Mouse (Mus musculus): ENCODE data around the gene Sfxn2. TPM values are rescaled to one million over a fixed set of nuclear protein-coding genes. Genes with fewer than 3 reads are reported as not detected.
A peak's percentile ranks its signal among the peaks of the same experiment; 100 is the strongest.

The Sfxn2 gene
- polyA plus RNA-seq, 1 experiment from 2014 or later = 28.3 TPM

DNA sequence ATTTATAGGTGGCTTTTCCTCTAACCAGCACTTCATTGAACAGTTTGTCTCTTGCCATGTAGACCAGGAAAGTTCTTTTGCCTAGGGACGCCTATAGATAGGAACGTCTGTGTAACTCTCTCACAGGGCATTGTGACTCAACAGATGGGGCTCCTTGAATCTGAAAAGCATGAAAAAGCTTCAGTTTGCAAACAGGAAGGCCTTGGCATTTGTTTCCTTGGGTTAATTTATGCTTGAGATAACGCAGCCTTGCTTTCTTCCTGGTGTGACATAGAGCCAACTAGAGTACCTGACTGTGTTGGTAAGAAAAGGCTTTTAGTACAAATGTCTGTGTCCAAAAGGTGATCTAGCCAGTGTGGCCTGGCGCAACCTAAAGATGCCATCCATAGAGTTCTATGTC, 29.2 kb downstream of the Sfxn2 start:
- H3K4me3 ChIP-seq = no peak overlapping the region
- no peak overlapping the region for H3K9ac ChIP-seq
- no peak overlapping the region for H3K27ac ChIP-seq
- H3K27me3 ChIP-seq = no peaks in the 10 kb centered on the region
- H3K36me3 ChIP-seq = 0 out of 2 replicates have a peak, but pooled peaks cover 6% of the 10 kb centered on the region
- H3K4me1 ChIP-seq = peaks cover 21% of the 10 kb centered on the region
- no peak for ATAC-seq (ENCODE audit: borderline replicate concordance, extremely low read depth, low FRiP score, low TSS enrichment)
- no peak overlapping the region for H3K4me2 ChIP-seq
- 81% methylated on average over 4 of the region's 4 CpGs for WGBS
- H3K9me3 ChIP-seq = no peaks in the 10 kb centered on the region

GRCm38 (mm10) chr19:46606718-46607117, 33.6 kb downstream of the Sfxn2 start:
- H3K36me3 ChIP-seq = peaks cover 14% of the 10 kb centered on the region; the same call in 1 of the 2 replicates
- no peak for ATAC-seq (ENCODE audit: borderline replicate concordance, extremely low read depth, low FRiP score, low TSS enrichment)
- no peaks in the 10 kb centered on the region for H3K27me3 ChIP-seq
- no peak overlapping the region for H3K27ac ChIP-seq
- H3K4me2 ChIP-seq = no peak overlapping the region
- WGBS = 88% methylated on average over 13 of the region's 13 CpGs
- H3K9me3 ChIP-seq = no peaks in the 10 kb centered on the region
- no peak overlapping the region for H3K4me3 ChIP-seq
- 0 out of 2 replicates have a peak, but pooled peaks cover 4% of the 10 kb centered on the region for H3K4me1 ChIP-seq
- no peak overlapping the region for H3K9ac ChIP-seq

- no peaks in the 10 kb centered on the region for H3K9me3 ChIP-seq
- H3K27me3 ChIP-seq = no peaks in the 10 kb centered on the region
- no peak overlapping the region for H3K27ac ChIP-seq
- 0 out of 2 replicates have a peak, but pooled peaks cover 5% of the 10 kb centered on the region for H3K4me1 ChIP-seq
- H3K9ac ChIP-seq = no peak overlapping the region
- H3K36me3 ChIP-seq = peaks cover 14% of the 10 kb centered on the region; the same call in 1 of the 2 replicates
- 0 out of 2 replicates have a peak, but pooled peaks have one; percentile 15 for ATAC-seq (ENCODE audit: borderline replicate concordance, extremely low read depth, low FRiP score, low TSS enrichment)
- no peak overlapping the region for H3K4me2 ChIP-seq
- no peak overlapping the region for H3K4me3 ChIP-seq
- WGBS = 50% methylated on average over 7 of the region's 7 CpGs
Observed at GRCm38 (mm10) chr19:46607424-46607823, 34.3 kb downstream of the Sfxn2 start.

GRCm38 (mm10) chr19:46608158-46608557, 35.0 kb downstream of the Sfxn2 start:
- Histone ChIP-seq H3K4me1 (0 out of 2 replicates have a peak, but pooled peaks cover 10% of the 10 kb centered on the region), H3K4me3 (no peak overlapping the region), H3K4me2 (no peak overlapping the region), H3K36me3 (peaks cover 14% of the 10 kb centered on the region; the same call in 1 of the 2 replicates), H3K27me3 (no peaks in the 10 kb centered on the region), H3K27ac (no peak overlapping the region), H3K9me3 (no peaks in the 10 kb centered on the region), H3K9ac (no peak overlapping the region)
- 97% methylated on average over 7 of the region's 7 CpGs for WGBS
- no peak for ATAC-seq (ENCODE audit: borderline replicate concordance, extremely low read depth, low FRiP score, low TSS enrichment)

DNA sequence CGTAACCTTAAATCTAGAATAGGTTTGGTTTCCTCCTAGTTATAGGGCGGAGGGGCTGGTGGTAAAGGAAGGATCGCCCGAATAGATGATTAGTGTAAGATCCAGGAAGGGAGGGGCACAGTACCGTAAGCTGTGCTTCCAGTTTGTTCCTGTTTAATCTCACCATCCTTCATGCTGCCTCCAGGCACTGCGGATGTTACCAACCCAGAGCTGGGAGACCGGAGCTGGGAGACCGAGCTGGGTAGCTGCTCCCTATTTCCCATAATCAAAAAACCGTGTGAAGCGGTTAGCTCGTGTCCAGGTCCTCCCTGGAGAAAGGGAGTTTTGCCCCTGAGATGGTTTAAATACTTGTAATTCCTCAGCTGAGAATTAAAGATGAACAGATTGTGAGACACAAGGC, 43.2 kb downstream of the Sfxn2 start:
- Histone ChIP-seq H3K9me3 (no peaks in the 10 kb centered on the region), H3K27ac (no peak overlapping the region), H3K4me3 (no peak overlapping the region), H3K4me1 (peaks cover 45% of the 10 kb centered on the region), H3K4me2 (no peak overlapping the region), H3K9ac (no peak overlapping the region), H3K27me3 (no peaks in the 10 kb centered on the region), H3K36me3 (0 out of 2 replicates have a peak, but pooled peaks cover 3% of the 10 kb centered on the region)
- ATAC-seq (ENCODE audit: borderline replicate concordance, extremely low read depth, low FRiP score, low TSS enrichment) = no peak
- 73% methylated on average over 11 of the region's 11 CpGs for WGBS

DNA sequence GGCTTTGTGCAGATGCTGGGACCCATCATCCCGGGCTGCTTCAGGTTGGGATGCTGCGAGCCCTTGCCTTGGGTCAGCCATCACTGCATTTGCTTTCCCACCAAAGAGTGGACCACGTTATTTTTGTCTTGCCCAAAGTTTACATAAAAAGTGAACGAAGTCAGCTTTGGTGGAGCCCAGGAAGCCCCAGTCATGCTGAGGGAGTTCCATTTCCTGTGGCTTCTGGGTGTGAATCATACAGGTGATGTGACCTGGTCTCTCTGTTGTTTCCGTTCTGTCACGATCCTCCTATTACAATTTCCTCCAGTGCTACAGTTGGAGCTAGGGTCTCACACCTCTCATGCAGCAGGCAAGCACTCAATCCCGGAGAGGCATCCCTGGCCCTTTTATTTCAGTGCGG, 44.2 kb downstream of the Sfxn2 start:
- Histone ChIP-seq H3K9me3 (no peaks in the 10 kb centered on the region), H3K9ac (no peak overlapping the region), H3K4me3 (no peak overlapping the region), H3K27me3 (no peaks in the 10 kb centered on the region), H3K27ac (no peak overlapping the region), H3K4me1 (peaks cover 50% of the 10 kb centered on the region), H3K36me3 (0 out of 2 replicates have a peak, but pooled peaks cover 3% of the 10 kb centered on the region), H3K4me2 (no peak overlapping the region)
- no peak for ATAC-seq (ENCODE audit: borderline replicate concordance, extremely low read depth, low FRiP score, low TSS enrichment)
- WGBS = 75% methylated on average over 8 of the region's 8 CpGs

DNA sequence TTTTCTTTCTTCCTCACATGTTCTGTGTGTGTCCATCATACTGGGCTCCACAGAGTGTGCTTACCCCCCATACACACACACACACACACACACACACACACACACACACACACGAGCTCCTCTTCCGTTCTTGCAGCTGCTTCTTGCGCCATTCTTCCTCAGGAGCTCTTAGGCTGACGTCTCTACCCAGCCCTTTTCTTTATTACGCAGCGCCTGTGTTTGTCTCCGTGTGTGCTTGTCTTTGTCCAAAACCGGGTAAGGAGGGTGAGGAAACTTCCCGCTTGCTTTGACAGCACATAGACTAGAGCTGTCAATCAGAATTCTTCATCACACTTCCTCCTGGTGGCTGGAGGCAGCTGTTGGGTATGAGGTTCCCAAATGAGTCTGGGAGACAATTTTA, 45.2 kb downstream of the Sfxn2 start:
- H3K4me1 ChIP-seq = peaks cover 54% of the 10 kb centered on the region
- H3K27ac ChIP-seq = peak overlapping the region; percentile 54; the same call in 1 of the 2 replicates
- ATAC-seq (ENCODE audit: borderline replicate concordance, extremely low read depth, low FRiP score, low TSS enrichment) = no peak
- H3K4me2 ChIP-seq = no peak overlapping the region
- no peaks in the 10 kb centered on the region for H3K27me3 ChIP-seq
- no peak overlapping the region for H3K4me3 ChIP-seq
- no peaks in the 10 kb centered on the region for H3K9me3 ChIP-seq
- H3K36me3 ChIP-seq = 0 out of 2 replicates have a peak, but pooled peaks cover 3% of the 10 kb centered on the region
- no peak overlapping the region for H3K9ac ChIP-seq
- WGBS = 58% methylated on average over 9 of the region's 9 CpGs

DNA sequence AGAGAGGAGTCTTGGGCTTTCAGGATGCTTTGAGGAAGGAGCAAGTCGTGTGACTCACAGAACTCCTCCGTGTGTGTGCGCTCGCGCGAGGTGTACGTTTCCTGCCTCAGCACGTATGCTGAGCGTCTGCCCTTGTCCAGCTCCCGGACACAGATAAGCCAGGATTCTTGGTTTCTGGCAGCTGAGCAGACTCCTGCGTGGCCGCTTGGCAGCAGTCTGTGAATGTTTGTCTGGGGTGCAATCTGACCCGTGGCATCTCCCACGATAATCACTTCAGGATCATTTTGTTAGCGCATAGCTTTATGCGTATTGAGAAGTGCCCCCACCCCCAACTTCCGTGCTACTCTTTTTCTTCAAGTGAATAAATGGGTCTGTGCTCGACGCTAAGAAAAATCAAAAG, 45.8 kb downstream of the Sfxn2 start:
- Histone ChIP-seq H3K9me3 (no peaks in the 10 kb centered on the region), H3K4me1 (peaks cover 61% of the 10 kb centered on the region), H3K4me3 (no peak overlapping the region), H3K27me3 (no peaks in the 10 kb centered on the region), H3K27ac (peak overlapping the region; percentile 54; the same call in 1 of the 2 replicates), H3K4me2 (no peak overlapping the region), H3K9ac (no peak overlapping the region), H3K36me3 (no peaks in the 10 kb centered on the region)
- WGBS = 46% methylated on average over 19 of the region's 19 CpGs
- ATAC-seq (ENCODE audit: borderline replicate concordance, extremely low read depth, low FRiP score, low TSS enrichment) = no peak

DNA sequence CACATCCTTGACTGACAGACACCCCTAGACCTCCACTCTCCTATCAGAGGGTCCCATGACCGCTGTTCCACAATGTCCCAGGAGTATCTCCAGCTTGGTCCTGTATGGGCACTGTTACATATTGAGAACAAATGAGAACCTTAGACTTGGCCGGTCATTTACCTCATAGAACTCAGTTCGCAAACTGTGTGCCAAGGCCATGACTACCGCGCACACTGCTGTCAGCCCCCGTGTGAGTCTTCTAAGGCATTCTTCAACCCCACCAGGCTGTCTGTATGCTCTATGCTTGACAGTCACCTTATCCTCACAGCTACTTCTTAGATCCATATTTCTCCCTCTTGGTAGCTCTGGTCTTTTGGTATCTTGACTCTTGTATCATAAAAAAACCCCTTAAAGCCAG, 46.4 kb downstream of the Sfxn2 start:
- H3K9me3 ChIP-seq = no peaks in the 10 kb centered on the region
- no peaks in the 10 kb centered on the region for H3K36me3 ChIP-seq
- peaks cover 66% of the 10 kb centered on the region for H3K4me1 ChIP-seq
- H3K4me2 ChIP-seq = no peak overlapping the region
- 81% methylated on average over 6 of the region's 6 CpGs for WGBS
- no peak for ATAC-seq (ENCODE audit: borderline replicate concordance, extremely low read depth, low FRiP score, low TSS enrichment)
- no peak overlapping the region for H3K9ac ChIP-seq
- H3K27me3 ChIP-seq = no peaks in the 10 kb centered on the region
- no peak overlapping the region for H3K4me3 ChIP-seq
- H3K27ac ChIP-seq = peak overlapping the region; percentile 54

GRCm38 (mm10) chr19:46620016-46620808, 47.0 kb downstream of the Sfxn2 start:
- Histone ChIP-seq H3K36me3 (no peaks in the 10 kb centered on the region), H3K4me1 (peaks cover 73% of the 10 kb centered on the region), H3K4me2 (no peak overlapping the region; the same call in 1 of the 2 replicates), H3K9ac (no peak overlapping the region), H3K27me3 (no peaks in the 10 kb centered on the region), H3K27ac (peak overlapping the region; percentile 54), H3K9me3 (no peaks in the 10 kb centered on the region), H3K4me3 (no peak overlapping the region)
- 57% methylated on average over 14 of the region's 14 CpGs for WGBS
- no peak for ATAC-seq (ENCODE audit: borderline replicate concordance, extremely low read depth, low FRiP score, low TSS enrichment)

DNA sequence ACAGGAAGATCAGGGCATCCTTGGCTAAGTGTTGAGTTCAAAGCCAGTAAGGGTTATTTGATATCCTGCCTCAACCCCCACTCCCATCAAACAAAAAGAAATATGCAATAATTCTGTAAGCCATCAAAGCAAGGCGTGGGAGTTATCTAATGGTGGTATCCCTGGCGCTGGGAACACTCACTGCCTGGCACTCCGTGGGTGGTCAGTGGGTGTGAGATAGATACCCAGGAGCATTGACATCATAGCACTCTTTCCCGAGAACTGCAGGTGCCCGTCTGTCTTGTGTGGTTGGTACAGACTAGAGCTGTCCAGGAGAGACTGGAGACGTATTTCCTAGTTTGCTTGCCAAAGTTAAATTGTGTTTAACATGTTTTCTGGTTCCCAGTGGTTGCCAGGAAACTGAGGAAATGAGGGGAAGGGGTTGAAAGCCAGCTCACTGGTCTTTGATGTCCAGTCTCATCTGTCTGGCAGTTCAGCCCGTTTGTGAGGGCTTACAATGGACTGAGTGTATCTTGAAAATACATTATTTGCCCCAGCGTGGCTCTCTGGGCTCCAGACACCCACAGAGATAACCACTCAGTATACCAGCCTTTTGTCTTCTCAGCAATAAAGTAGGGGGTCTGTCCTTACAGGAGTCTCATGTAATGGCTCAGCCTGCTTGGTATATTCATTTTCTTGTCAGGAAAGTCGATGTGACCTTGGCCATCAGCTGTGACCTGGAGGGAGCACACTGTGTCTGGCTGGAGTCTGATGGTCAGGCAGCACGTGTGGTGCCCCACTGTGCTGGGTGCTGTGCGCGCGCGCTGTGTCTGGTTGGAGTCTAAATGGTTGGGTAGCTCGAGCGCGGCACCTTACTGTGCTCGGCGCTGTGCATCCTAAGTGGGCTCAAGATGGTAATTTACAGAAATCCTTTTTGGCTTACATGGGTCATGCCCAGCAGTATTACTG, 48.3 kb downstream of the Sfxn2 start:
- no peaks in the 10 kb centered on the region for H3K9me3 ChIP-seq
- H3K9ac ChIP-seq = no peak overlapping the region
- H3K4me1 ChIP-seq = peaks cover 82% of the 10 kb centered on the region
- peak overlapping the region; percentile 94 for H3K27ac ChIP-seq
- H3K36me3 ChIP-seq = no peaks in the 10 kb centered on the region
- 64% methylated on average over 19 of the region's 19 CpGs for WGBS
- no peak overlapping the region for H3K4me3 ChIP-seq
- no peaks in the 10 kb centered on the region for H3K27me3 ChIP-seq
- H3K4me2 ChIP-seq = no peak overlapping the region
- ATAC-seq (ENCODE audit: borderline replicate concordance, extremely low read depth, low FRiP score, low TSS enrichment) = no peak

All from lung, embryonic 15.5 days (tissue).